ENCODE assay signal across 8 mouse cellular contexts in the genomic region with DNA sequence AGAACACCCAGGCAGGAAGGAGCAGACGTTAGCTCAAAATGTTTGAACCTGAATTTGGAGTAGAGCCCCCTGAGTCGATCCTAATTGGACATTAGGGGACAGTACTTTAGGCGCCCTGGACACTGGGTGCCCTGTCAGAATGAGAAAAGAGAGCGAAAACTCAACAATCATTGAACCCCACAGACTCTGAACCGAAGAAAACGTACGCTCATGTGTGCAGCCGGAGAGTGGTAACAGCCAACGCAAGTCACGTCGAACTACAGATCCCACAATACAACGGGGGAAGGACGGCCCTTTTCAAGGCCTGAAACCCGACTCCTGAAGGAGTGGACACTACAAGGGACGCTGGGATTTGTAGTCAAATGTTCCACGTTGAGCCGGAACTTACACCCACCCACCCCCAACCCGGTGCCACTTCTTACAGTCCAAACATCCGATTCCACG. TPM values are rescaled to one million over a fixed set of nuclear protein-coding genes. Genes with fewer than 3 reads are reported as not detected.
DNase-seq lines count a peak whose midpoint lies in the region; ATAC-seq and TF ChIP-seq lines count a peak whose summit lies in the region.

A gene (minus strand): TSS at position 270 of the 444 bp plus-strand sequence.
A gene (plus strand): TSS at position 397 of the 444 bp plus-strand sequence.

- peaks cover 4% of the 10 kb centered on the region; the same call in 1 of the 2 replicates for H3K36me3 ChIP-seq in embryonic facial prominence, embryonic 13.5 days
- no peaks in the 10 kb centered on the region for H3K36me3 ChIP-seq in kidney, adult 2 months (ENCODE audit: control insufficient read depth, insufficient read depth, low read length)
- H3K36me3 ChIP-seq in limb, embryonic 12.5 days: peaks cover 8% of the 10 kb centered on the region
- H3K36me3 ChIP-seq in midbrain, embryonic 15.5 days (replicated peaks): no peaks in the 10 kb centered on the region
- H3K36me3 ChIP-seq in spleen, adult 2 months (ENCODE audit: control insufficient read depth, insufficient read depth, low read length): no peaks in the 10 kb centered on the region

- no peaks in the 10 kb centered on the region for H3K9me3 ChIP-seq in embryonic facial prominence, embryonic 13.5 days
- H3K9me3 ChIP-seq in limb, embryonic 12.5 days: no peaks in the 10 kb centered on the region
- no peaks in the 10 kb centered on the region for H3K9me3 ChIP-seq in midbrain, embryonic 15.5 days

- ATAC-seq in embryonic facial prominence, embryonic 13.5 days (ENCODE audit: insufficient number of reproducible peaks, insufficient read depth, low FRiP score, low TSS enrichment, low read depth): peak; percentile 89
- ATAC-seq in limb, embryonic 12.5 days (ENCODE audit: insufficient number of reproducible peaks, insufficient read depth, low FRiP score, low TSS enrichment, low read depth): peak; percentile 90
- ATAC-seq in midbrain, embryonic 15.5 days (replicated peaks): peak; percentile 96

- H3K4me3 ChIP-seq in embryonic facial prominence, embryonic 13.5 days: peak within 1 kb of the TSS; percentile 91
- H3K4me3 ChIP-seq in kidney, adult 2 months (ENCODE audit: insufficient read depth, low read depth, low read length): peak within 1 kb of the TSS; percentile 77
- H3K4me3 ChIP-seq in limb, embryonic 12.5 days (replicated peaks): peak within 1 kb of the TSS; percentile 90
- H3K4me3 ChIP-seq in midbrain, embryonic 15.5 days: peak within 1 kb of the TSS; percentile 59
- H3K4me3 ChIP-seq in spleen, adult 2 months (ENCODE audit: extremely low read depth, insufficient read depth, insufficient read length): peak within 1 kb of the TSS; percentile 81

- WGBS in embryonic facial prominence, embryonic 13.5 days: under 1% methylated on average over 20 of the region's 20 CpGs
- 0% methylated on average over 20 of the region's 20 CpGs for WGBS in kidney, adult 2 months
- WGBS in limb, embryonic 12.5 days: under 1% methylated on average over 20 of the region's 20 CpGs
- WGBS in midbrain, embryonic 15.5 days: 0% methylated on average over 20 of the region's 20 CpGs
- WGBS in spleen, adult 2 months: 0% methylated on average over 20 of the region's 20 CpGs

- TF ChIP-seq CTCF in kidney, adult 2 months (conservative IDR thresholded peaks at IDR 0.05; ENCODE audit: insufficient read depth, insufficient read length, low read depth, low read length): no peak
- TF ChIP-seq CTCF in spleen, adult 2 months (IDR thresholded peaks at IDR 0.05; ENCODE audit: extremely low read depth, insufficient read depth, insufficient read length, insufficient replicate concordance): no peak

- peaks cover 25% of the 10 kb centered on the region for H3K4me1 ChIP-seq in embryonic facial prominence, embryonic 13.5 days
- peaks cover 14% of the 10 kb centered on the region; the same call in 1 of the 2 replicates for H3K4me1 ChIP-seq in kidney, adult 2 months (ENCODE audit: control insufficient read depth, insufficient read depth, low read length)
- H3K4me1 ChIP-seq in limb, embryonic 12.5 days (replicated peaks): peaks cover 22% of the 10 kb centered on the region
- peaks cover 23% of the 10 kb centered on the region for H3K4me1 ChIP-seq in midbrain, embryonic 15.5 days
- H3K4me1 ChIP-seq in spleen, adult 2 months (ENCODE audit: control insufficient read depth, insufficient read depth, insufficient read length): no peaks in the 10 kb centered on the region; the same call in 1 of the 2 replicates

- DNase-seq in 3134 (ENCODE audit: extremely low read depth, insufficient read length, low spot score): peak; percentile 80
- peak; percentile 89 to 91 for DNase-seq in adrenal gland, postnatal 36 days
- peak; percentile 94 to 96 for DNase-seq in heart, adult 18-20 months
- DNase-seq in kidney, adult 2 months: peak; percentile 97
- DNase-seq in spleen, adult 2 months (ENCODE audit: low read depth in 1 of 2, low spot score in 2 of 2): peak; percentile 87 to 93

- H3K9ac ChIP-seq in embryonic facial prominence, embryonic 13.5 days: peak within 1 kb of the TSS; percentile 93
- H3K9ac ChIP-seq in limb, embryonic 12.5 days (replicated peaks): peak within 1 kb of the TSS; percentile 92
- H3K9ac ChIP-seq in midbrain, embryonic 15.5 days: peak within 1 kb of the TSS; percentile 57

- H3K27ac ChIP-seq in embryonic facial prominence, embryonic 13.5 days: peak within 1 kb of the TSS; percentile 95
- peak within 1 kb of the TSS; percentile 93 for H3K27ac ChIP-seq in kidney, adult 2 months (ENCODE audit: insufficient read depth, low read depth, low read length)
- peak within 1 kb of the TSS; percentile 95 for H3K27ac ChIP-seq in limb, embryonic 12.5 days
- peak within 1 kb of the TSS; percentile 94 for H3K27ac ChIP-seq in midbrain, embryonic 15.5 days
- peak within 1 kb of the TSS; percentile 96 for H3K27ac ChIP-seq in spleen, adult 2 months (ENCODE audit: insufficient read depth, low read length)

- TF ChIP-seq POLR2A in kidney, adult 2 months (IDR thresholded peaks at IDR 0.05; ENCODE audit: low read depth, low read length): no peak
- no peak for TF ChIP-seq POLR2A in spleen, adult 2 months (IDR thresholded peaks at IDR 0.05; ENCODE audit: low read depth, low read length)

- peak within 1 kb of the TSS; percentile 89 for H3K4me2 ChIP-seq in embryonic facial prominence, embryonic 13.5 days
- peak within 1 kb of the TSS; percentile 79 for H3K4me2 ChIP-seq in limb, embryonic 12.5 days
- peak within 1 kb of the TSS; percentile 90 for H3K4me2 ChIP-seq in midbrain, embryonic 15.5 days

- no peaks in the 10 kb centered on the region for H3K27me3 ChIP-seq in embryonic facial prominence, embryonic 13.5 days
- no peaks in the 10 kb centered on the region for H3K27me3 ChIP-seq in kidney, adult 2 months (replicated peaks; ENCODE audit: control insufficient read depth, insufficient read depth, low read length)
- no peaks in the 10 kb centered on the region for H3K27me3 ChIP-seq in limb, embryonic 12.5 days
- H3K27me3 ChIP-seq in midbrain, embryonic 15.5 days (replicated peaks): no peaks in the 10 kb centered on the region
- no peaks in the 10 kb centered on the region for H3K27me3 ChIP-seq in spleen, adult 2 months (ENCODE audit: control insufficient read depth, insufficient read depth, low read length)

RNA-seq across cellular contexts. Expression of the first gene that starts in this region (rescaled TPM):
- 100 to 1,000 TPM in 1 of 2 experiments, 10 to 100 TPM in 1; 77.1 to 101 TPM for total RNA-seq in adrenal gland, postnatal 36 days (2021)
- 36.0 and 41.2 TPM in 2 replicates for polyA plus RNA-seq in embryonic facial prominence, embryonic 13.5 days (2015; fragmentation: Nextera tagmentation; extraction: Ambion mirVana)
- total RNA-seq in heart, adult 18-20 months (2021): 10 to 100 TPM; 32.0 to 33.2 TPM
- 93.3 and 100.0 TPM in 2 replicates for polyA plus RNA-seq in kidney, adult 2 months (2012; rRNA removed)
- polyA plus RNA-seq in limb, embryonic 12.5 days (2016; fragmentation: Nextera tagmentation; extraction: Ambion mirVana): 40.6 and 41.4 TPM in 2 replicates
- polyA plus RNA-seq in midbrain, embryonic 15.5 days (2015; fragmentation: Nextera tagmentation; extraction: Ambion mirVana): 67.5 and 75.1 TPM in 2 replicates
- polyA plus RNA-seq in spleen, adult 2 months (2012; rRNA removed): 61.7 and 79.8 TPM in 2 replicates

RNA-seq across cellular contexts. Expression of the second gene that starts in this region (rescaled TPM):
- 10 to 100 TPM; 17.5 to 20.4 TPM for total RNA-seq in adrenal gland, postnatal 36 days (2021)
- 34.2 and 34.5 TPM in 2 replicates for polyA plus RNA-seq in embryonic facial prominence, embryonic 13.5 days (2015; fragmentation: Nextera tagmentation; extraction: Ambion mirVana)
- total RNA-seq in heart, adult 18-20 months (2021): 10 to 100 TPM; 10.7 to 12.2 TPM
- 8.2 and 8.9 TPM in 2 replicates for polyA plus RNA-seq in kidney, adult 2 months (2012; rRNA removed)
- polyA plus RNA-seq in limb, embryonic 12.5 days (2016; fragmentation: Nextera tagmentation; extraction: Ambion mirVana): 35.1 and 37.8 TPM in 2 replicates
- 43.0 and 46.3 TPM in 2 replicates for polyA plus RNA-seq in midbrain, embryonic 15.5 days (2015; fragmentation: Nextera tagmentation; extraction: Ambion mirVana)
- polyA plus RNA-seq in spleen, adult 2 months (2012; rRNA removed): 3.0 and 4.0 TPM in 2 replicates

Comparison
In these comparisons a context has a peak if more than half of its experiments do, and no peak if none do; other contexts are left out.
1. Peak in every context shown above with its lines: DNase-seq, ATAC-seq, H3K4me3 ChIP-seq and H3K27ac ChIP-seq.